Mouse (Mus musculus) brown adipose tissue, adult 24 weeks (tissue): ENCODE results near the gene Slc51a. TPM values are rescaled to one million over a fixed set of nuclear protein-coding genes. Genes with fewer than 3 reads are reported as not detected.
"Not testable (repeated sequence)": the region's sequence is repeated elsewhere in the genome, so short reads cannot be mapped to it uniquely, and the experiment has no call there.

Experiments used
- H3K27ac ChIP-seq: fragments of 200-500 bp; replicated peaks from 2 replicates; pipeline ENCODE4 v1.5.1; 2012; ENCODE audit warnings: low read depth, mild to moderate bottlenecking, low read length
- H3K4me1 ChIP-seq: fragments of 200-500 bp; 2 replicates; pipeline ENCODE4 v1.6.1; 2012; ENCODE audit warnings: low read length, mixed read lengths; ENCODE audit not compliant: control insufficient read depth, insufficient read depth, insufficient read length
- H3K4me3 ChIP-seq: fragments of 200-500 bp; 2 replicates; pipeline ENCODE4 v1.5.1; 2012; ENCODE audit warnings: low read depth, mild to moderate bottlenecking, low read length, moderate library complexity; ENCODE audit not compliant: insufficient read depth
- polyA plus RNA-seq: library from polyadenylated mRNA; stranded (reverse); fragments of >200 nt; gene quantifications from 2 replicates; pipeline ENCODE4 v1.2.4, GENCODE M21; 2012; ENCODE audit not compliant: missing spikeins, insufficient read depth, insufficient read length

Slc51a gene
- polyA plus RNA-seq, 1 experiment = not detected

GRCm38 (mm10) chr16:32462950-32463349 is 24.7 kb downstream of the Slc51a start:
- no peak overlapping the region for H3K27ac ChIP-seq
- H3K4me1 ChIP-seq = no peaks in the 10 kb centered on the region
- H3K4me3 ChIP-seq = no peak overlapping the region

DNA sequence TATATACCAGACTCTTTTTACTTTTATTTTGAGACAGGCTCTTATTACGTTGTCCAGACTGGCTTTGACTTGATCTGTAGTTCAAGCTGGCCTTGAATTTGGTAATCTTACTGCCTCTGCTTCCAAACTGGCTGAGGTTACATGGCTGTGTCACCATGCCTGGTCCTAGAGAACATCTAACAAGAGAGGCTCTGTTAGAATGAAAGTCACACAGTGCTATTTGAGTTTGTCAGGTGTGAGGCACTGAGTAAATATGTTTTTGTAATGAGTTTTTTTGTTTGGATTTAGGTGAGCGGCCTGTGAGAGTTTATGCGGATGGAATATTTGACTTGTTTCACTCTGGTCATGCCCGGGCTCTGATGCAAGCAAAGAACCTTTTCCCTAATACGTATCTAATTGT is 26.0 kb downstream of the Slc51a start:
- Histone ChIP-seq H3K4me3 (no peak overlapping the region), H3K27ac (no peak overlapping the region), H3K4me1 (no peaks in the 10 kb centered on the region)

GRCm38 (mm10) chr16:32460518-32460917 is 27.2 kb downstream of the Slc51a start:
- H3K27ac ChIP-seq = no peak overlapping the region
- H3K4me1 ChIP-seq = no peaks in the 10 kb centered on the region
- no peak overlapping the region for H3K4me3 ChIP-seq

- H3K27ac ChIP-seq = no peak overlapping the region
- H3K4me3 ChIP-seq = no peak overlapping the region
- H3K4me1 ChIP-seq = no peaks in the 10 kb centered on the region
Measured at GRCm38 (mm10) chr16:32457589-32458386, 29.9 kb downstream of the Slc51a start.

DNA sequence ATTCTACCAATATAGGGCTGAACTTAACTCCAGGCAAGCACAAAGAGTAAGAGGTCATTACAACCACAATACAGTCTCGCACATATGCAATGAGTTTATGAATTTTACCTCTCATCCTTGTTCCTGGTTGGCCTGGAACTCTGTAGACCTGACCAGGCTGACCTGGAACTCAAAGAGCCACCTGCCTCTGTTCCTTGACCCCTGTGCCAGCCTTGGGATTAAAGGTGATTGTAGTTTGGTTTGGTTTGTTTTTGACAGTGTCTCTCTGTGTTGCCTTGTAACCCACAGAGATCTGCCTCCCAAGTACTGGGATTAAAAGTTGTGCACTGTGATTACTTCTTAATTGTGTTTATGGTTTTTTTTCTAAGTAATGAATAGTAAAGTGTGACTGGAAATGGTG is 30.9 kb downstream of the Slc51a start:
- no peak overlapping the region for H3K4me3 ChIP-seq
- H3K27ac ChIP-seq = no peak overlapping the region
- no peaks in the 10 kb centered on the region for H3K4me1 ChIP-seq

DNA sequence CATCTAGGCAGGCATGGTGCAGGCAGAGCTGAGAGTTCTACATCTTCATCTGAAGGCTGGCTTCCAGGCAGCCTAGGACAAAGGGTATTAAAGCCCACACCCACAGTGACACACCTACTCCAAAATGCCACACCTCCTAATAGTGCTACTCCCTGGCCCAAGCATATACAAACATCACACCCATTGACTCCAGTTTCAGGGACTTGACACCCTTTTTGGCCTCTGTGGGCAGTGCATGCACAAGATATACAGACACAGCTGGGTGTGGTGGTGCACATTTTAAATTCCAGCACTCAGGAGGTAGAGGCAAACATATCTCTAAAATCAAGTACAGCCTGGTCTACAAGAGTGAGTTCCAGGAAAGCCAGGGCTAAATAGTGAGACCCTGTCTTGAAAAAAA is 31.6 kb downstream of the Slc51a start:
- Histone ChIP-seq H3K4me1 (no peaks in the 10 kb centered on the region), H3K27ac (no peak overlapping the region), H3K4me3 (no peak overlapping the region)

GRCm38 (mm10) chr16:32454646-32455045 is 33.0 kb downstream of the Slc51a start:
- no peak overlapping the region for H3K4me3 ChIP-seq
- H3K27ac ChIP-seq = no peak overlapping the region
- H3K4me1 ChIP-seq = 0 out of 2 replicates have a peak, but pooled peaks cover 2% of the 10 kb centered on the region

DNA sequence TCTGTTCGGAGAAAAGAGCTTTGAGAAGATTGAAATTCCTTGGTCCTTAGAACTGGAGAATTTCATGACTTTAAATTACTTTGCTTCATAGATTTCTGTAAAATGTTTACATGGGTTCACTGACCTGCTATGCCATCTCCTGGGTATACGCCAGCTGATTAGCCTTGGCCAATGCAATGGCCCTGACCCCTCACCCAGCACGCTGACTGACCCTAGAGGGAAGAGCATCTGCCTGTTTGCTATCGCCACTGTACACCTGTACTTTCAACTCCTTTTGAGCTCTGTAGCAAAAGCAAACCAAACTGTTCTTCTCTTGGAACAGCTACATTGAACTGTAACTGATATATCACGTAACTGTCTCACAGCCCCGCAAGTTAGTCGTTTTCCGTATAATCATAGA is 34.6 kb downstream of the Slc51a start:
- no peak overlapping the region for H3K27ac ChIP-seq
- no peak overlapping the region for H3K4me3 ChIP-seq
- 0 out of 2 replicates have a peak, but pooled peaks cover 2% of the 10 kb centered on the region for H3K4me1 ChIP-seq

GRCm38 (mm10) chr16:32450133-32450532 is 37.5 kb downstream of the Slc51a start:
- Histone ChIP-seq H3K4me3 (no peak overlapping the region), H3K4me1 (peaks cover 8% of the 10 kb centered on the region; the same call in 1 of the 2 replicates), H3K27ac (no peak overlapping the region)

DNA sequence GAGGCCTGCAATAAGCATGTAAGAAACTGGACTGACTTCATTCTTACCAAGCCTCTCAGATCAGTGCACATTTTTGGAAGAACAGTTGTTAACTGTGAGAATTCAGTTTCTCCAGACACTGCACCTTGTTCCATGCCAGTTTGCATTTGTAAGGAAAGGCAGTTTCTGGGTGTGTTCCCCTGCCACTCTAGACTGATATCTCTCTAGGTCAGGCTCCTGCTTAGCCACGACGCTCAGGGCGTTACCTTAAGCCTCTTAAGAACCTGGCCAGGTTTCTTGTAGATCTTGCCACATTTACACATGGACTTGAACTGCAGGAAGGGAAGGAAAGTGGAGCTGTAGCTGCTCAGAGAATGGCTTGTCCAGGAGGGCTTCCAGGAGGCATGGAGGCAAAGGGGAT is 38.0 kb downstream of the Slc51a start:
- Histone ChIP-seq H3K4me3 (no peak overlapping the region), H3K4me1 (peaks cover 8% of the 10 kb centered on the region; the same call in 1 of the 2 replicates), H3K27ac (no peak overlapping the region)

DNA sequence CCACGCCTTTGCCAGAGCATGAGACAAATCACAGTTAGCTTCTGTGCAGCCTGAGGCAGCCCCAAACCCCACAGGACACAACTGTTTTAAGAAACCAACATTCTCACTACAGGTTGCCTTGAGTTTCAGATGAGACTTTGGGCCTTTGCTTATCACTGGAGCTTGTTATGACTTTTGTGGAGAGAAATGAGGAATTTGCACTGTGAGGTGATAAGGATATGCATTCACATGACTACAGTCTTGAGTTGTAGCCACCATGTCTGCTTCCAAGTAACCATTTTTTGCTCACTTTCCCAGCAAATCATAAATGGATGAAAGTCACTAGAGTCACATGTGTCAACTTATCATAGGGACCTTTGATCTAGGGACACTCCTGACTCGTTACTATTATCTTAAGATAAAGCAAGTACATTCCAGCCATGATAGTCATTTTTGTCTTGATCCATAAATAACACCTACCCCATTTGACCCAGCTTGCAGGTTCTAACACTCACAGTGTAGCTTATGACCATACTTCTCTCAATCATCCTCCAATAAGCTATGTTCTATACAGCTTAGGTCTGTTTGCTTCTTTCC is 41.0 kb downstream of the Slc51a start:
- Histone ChIP-seq H3K4me3 (no peak overlapping the region), H3K27ac (no peak overlapping the region), H3K4me1 (peaks cover 8% of the 10 kb centered on the region; the same call in 1 of the 2 replicates)

- H3K4me3 ChIP-seq = no peak overlapping the region
- peaks cover 8% of the 10 kb centered on the region; the same call in 1 of the 2 replicates for H3K4me1 ChIP-seq
- H3K27ac ChIP-seq = no peak overlapping the region
Measured at GRCm38 (mm10) chr16:32445558-32445957, 42.1 kb downstream of the Slc51a start.

DNA sequence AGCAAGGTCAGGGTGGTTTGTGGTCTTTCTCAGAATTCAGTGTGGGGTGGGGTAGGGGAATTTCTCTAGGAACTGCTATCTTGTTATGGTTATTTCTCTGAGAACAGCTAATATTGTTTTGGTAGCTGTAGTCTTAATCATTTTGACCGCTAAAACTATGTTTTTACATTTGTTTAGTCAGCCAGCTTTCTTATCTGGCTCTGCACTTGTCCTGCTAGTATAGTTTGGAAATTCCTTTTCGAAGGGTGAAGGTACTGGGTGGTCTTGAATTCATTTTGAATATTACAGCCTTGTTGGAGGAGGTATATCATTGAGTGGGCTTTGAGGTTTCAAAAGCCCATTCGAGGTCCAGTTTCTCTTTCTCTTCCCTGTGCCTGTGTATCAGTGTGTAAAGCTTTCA is 43.1 kb downstream of the Slc51a start:
- H3K27ac ChIP-seq, H3K4me3 ChIP-seq, H3K4me1 ChIP-seq: not testable (repeated sequence)

- no peak overlapping the region for H3K27ac ChIP-seq
- peaks cover 2% of the 10 kb centered on the region; the same call in 1 of the 2 replicates for H3K4me1 ChIP-seq
- H3K4me3 ChIP-seq = no peak overlapping the region
Measured at GRCm38 (mm10) chr16:32441432-32441831, 46.2 kb downstream of the Slc51a start.

- H3K4me1 ChIP-seq = peaks cover 3% of the 10 kb centered on the region
- no peak overlapping the region for H3K27ac ChIP-seq
- H3K4me3 ChIP-seq = no peak overlapping the region
Measured at GRCm38 (mm10) chr16:32437266-32437665, 50.4 kb downstream of the Slc51a start.

- H3K4me1 ChIP-seq = peaks cover 3% of the 10 kb centered on the region
- H3K27ac ChIP-seq = no peak overlapping the region
- no peak overlapping the region for H3K4me3 ChIP-seq
Measured at GRCm38 (mm10) chr16:32436657-32437056, 51.0 kb downstream of the Slc51a start.
